Comparison of ENCODE assay signal across 8 mouse cellular contexts in the genomic region with DNA sequence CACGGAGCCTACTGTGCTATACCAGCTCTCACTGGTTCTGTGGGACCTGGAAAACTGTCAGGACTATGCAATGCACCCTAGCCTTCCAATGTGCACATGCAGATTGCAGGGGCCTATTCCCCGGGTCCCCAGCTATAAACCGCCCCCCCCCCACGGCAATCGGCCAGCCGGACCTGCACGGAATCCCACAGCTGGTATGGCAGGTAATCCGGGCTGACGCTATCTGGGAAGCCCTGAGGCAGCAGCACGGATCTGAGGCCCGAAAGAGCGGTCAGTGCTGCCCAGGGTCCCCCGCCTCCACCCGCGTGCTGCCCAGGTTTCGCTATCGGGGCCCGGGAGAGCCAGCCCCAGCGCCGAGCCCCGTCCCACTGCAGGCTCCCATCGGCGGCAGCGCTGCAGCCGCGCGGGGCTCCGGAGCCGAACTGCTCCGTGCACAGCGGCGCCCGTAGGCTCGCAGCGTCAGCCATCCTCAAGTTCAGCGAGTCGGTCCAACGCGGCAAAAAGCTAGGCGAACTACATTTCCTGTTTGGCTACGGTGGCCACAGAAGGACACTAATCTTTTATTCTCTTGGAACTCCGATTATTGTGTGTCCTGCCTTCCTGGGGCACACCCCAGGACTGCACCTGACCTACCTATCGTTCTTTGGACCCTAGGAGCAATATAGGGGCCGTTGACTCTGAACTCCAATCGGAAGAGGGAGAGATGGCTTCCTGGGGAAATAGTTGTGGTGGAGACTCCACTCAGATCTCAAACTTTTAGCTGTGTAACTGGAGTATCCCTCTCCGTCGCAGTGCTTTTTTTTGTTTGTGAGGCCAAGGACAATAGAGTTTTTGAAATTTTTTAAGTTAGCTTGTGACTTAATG. TPM values are rescaled to one million over a fixed set of nuclear protein-coding genes. Genes with fewer than 3 reads are reported as not detected.
A peak's percentile ranks its signal among the peaks of the same experiment; 100 is the strongest.
DNase-seq lines count a peak whose midpoint lies in the region; ATAC-seq and TF ChIP-seq lines count a peak whose summit lies in the region.

A gene (minus strand): TSS at position 554 of the 864 bp plus-strand sequence.

- H3K4me2 ChIP-seq in heart, embryonic 13.5 days, result peak within 1 kb of the TSS; percentile 90
- peak within 1 kb of the TSS; percentile 95 for H3K4me2 ChIP-seq in liver, embryonic 11.5 days
- peak within 1 kb of the TSS; percentile 95 for H3K4me2 ChIP-seq in myocyte (ENCODE audit: low read depth)

- H3K4me1 ChIP-seq in erythroblast, embryonic 14.5 days (ENCODE audit: control insufficient read depth), result peaks cover 92% of the 10 kb centered on the region
- peaks cover 18% of the 10 kb centered on the region for H3K4me1 ChIP-seq in heart, embryonic 13.5 days
- peaks cover 38% of the 10 kb centered on the region for H3K4me1 ChIP-seq in liver, embryonic 11.5 days (replicated peaks; ENCODE audit: control insufficient read depth, insufficient read depth, low read length)

- H3K27me3 ChIP-seq in C2C12 (ENCODE audit: control insufficient read depth, insufficient read depth, insufficient read length) (no peaks in the 10 kb centered on the region), myocyte (ENCODE audit: control insufficient read depth, insufficient read depth, insufficient read length) (no peaks in the 10 kb centered on the region)
- no peaks in the 10 kb centered on the region for H3K27me3 ChIP-seq in erythroblast, embryonic 14.5 days (ENCODE audit: control insufficient read depth)
- H3K27me3 ChIP-seq in heart, embryonic 13.5 days (replicated peaks), result no peaks in the 10 kb centered on the region
- no peaks in the 10 kb centered on the region for H3K27me3 ChIP-seq in liver, embryonic 11.5 days (replicated peaks; ENCODE audit: control insufficient read depth, insufficient read depth, low read length)

- 2% methylated on average over 47 of the region's 47 CpGs for WGBS in heart, embryonic 13.5 days
- WGBS in liver, embryonic 11.5 days, result 1% methylated on average over 47 of the region's 47 CpGs

- peaks cover 3% of the 10 kb centered on the region for H3K79me3 ChIP-seq in C2C12 (ENCODE audit: low read depth)

- no peaks in the 10 kb centered on the region for H3K9me3 ChIP-seq in erythroblast, embryonic 14.5 days (ENCODE audit: control insufficient read depth, low read length)
- H3K9me3 ChIP-seq in heart, embryonic 13.5 days, result no peaks in the 10 kb centered on the region
- no peaks in the 10 kb centered on the region for H3K9me3 ChIP-seq in liver, embryonic 11.5 days (ENCODE audit: control insufficient read depth, low read length)

- peak; percentile 93 for DNase-seq in brain, adult 2 months (ENCODE audit: low read depth, low spot score)
- DNase-seq in kidney, postnatal 10 days, result peak; percentile 83
- peak; percentile 78 for DNase-seq in liver, embryonic 11.5 days (ENCODE audit: low spot score)
- peak; percentile 74 to 85 for DNase-seq in spleen, postnatal 4 days (ENCODE audit: low spot score in 2 of 2)

- peak; percentile 43; the same call in 1 of the 2 replicates for ATAC-seq in heart, embryonic 13.5 days (ENCODE audit: extremely low read depth, insufficient number of reproducible peaks, low FRiP score, low TSS enrichment)
- peak; percentile 59 for ATAC-seq in liver, embryonic 11.5 days (replicated peaks; ENCODE audit: low FRiP score)

- H3K4me3 ChIP-seq in C2C12 (ENCODE audit: insufficient read depth, poor library complexity, severe bottlenecking), result peak within 1 kb of the TSS; percentile 44
- peak within 1 kb of the TSS; percentile 97 for H3K4me3 ChIP-seq in erythroblast, embryonic 14.5 days (replicated peaks)
- peak within 1 kb of the TSS; percentile 76 for H3K4me3 ChIP-seq in heart, embryonic 13.5 days
- peak within 1 kb of the TSS; percentile 84 for H3K4me3 ChIP-seq in liver, embryonic 11.5 days (ENCODE audit: low read depth, low read length)
- peak within 1 kb of the TSS; percentile 50 for H3K4me3 ChIP-seq in myocyte

- peak; percentile 68 for TF ChIP-seq POLR2A in myocyte (IDR thresholded peaks at IDR 0.05; ENCODE audit: insufficient read length, low read depth)

- no peaks in the 10 kb centered on the region for H3K36me3 ChIP-seq in C2C12 (ENCODE audit: control insufficient read depth, insufficient read depth)
- H3K36me3 ChIP-seq in erythroblast, embryonic 14.5 days (ENCODE audit: control insufficient read depth), result peaks cover 52% of the 10 kb centered on the region
- H3K36me3 ChIP-seq in heart, embryonic 13.5 days, result peaks cover 11% of the 10 kb centered on the region; the same call in 1 of the 2 replicates
- H3K36me3 ChIP-seq in liver, embryonic 11.5 days (ENCODE audit: control insufficient read depth, insufficient read depth, low read length), result 0 out of 2 replicates have a peak, but pooled peaks cover 3% of the 10 kb centered on the region
- no peaks in the 10 kb centered on the region for H3K36me3 ChIP-seq in myocyte (ENCODE audit: control insufficient read depth, insufficient read depth)

- H3K27ac ChIP-seq in heart, embryonic 13.5 days (replicated peaks), result peak within 1 kb of the TSS; percentile 61
- H3K27ac ChIP-seq in liver, embryonic 11.5 days (ENCODE audit: low read depth, low read length), result peak within 1 kb of the TSS; percentile 83

- H3K79me2 ChIP-seq in C2C12 (ENCODE audit: control insufficient read depth, insufficient read depth) (peaks cover 5% of the 10 kb centered on the region), myocyte (ENCODE audit: control insufficient read depth, insufficient read depth) (no peaks in the 10 kb centered on the region)

- peak within 1 kb of the TSS; percentile 93 for H3ac ChIP-seq in C2C12 (ENCODE audit: control insufficient read depth, insufficient read length, low read depth)
- H3ac ChIP-seq in myocyte (ENCODE audit: control insufficient read depth, insufficient read length), result peak within 1 kb of the TSS; percentile 12

- TF ChIP-seq CTCF in C2C12 (IDR thresholded peaks at IDR 0.05; ENCODE audit: control insufficient read depth, insufficient read depth, insufficient read length), result no peak

- H3K9ac ChIP-seq in heart, embryonic 13.5 days, result peak within 1 kb of the TSS; percentile 87
- peak within 1 kb of the TSS; percentile 98 for H3K9ac ChIP-seq in liver, embryonic 11.5 days (ENCODE audit: low read depth, low read length)

TF ChIP-seq in C2C12, 6 proteins besides CTCF, POLR2A, EP300 and RAD21:
- peak; percentile 19 for TF ChIP-seq MAX (IDR thresholded peaks at IDR 0.05)
- TF ChIP-seq MYOD1 (IDR thresholded peaks at IDR 0.05; ENCODE audit: control insufficient read depth, insufficient read length, low read depth), result no peak
- TF ChIP-seq CEBPB (IDR thresholded peaks at IDR 0.05; ENCODE audit: low read depth), result no peak

TF ChIP-seq in myocyte, 11 proteins besides CTCF, POLR2A, EP300 and RAD21:
- no peak for TF ChIP-seq REST (IDR thresholded peaks at IDR 0.05; ENCODE audit: insufficient read depth, insufficient read length)
- TF ChIP-seq POLR2AphosphoS2 (IDR thresholded peaks at IDR 0.05; ENCODE audit: insufficient read length, low read depth), result peak; percentile 53

RNA-seq across cellular contexts. Expression of the gene that starts here (rescaled TPM):
- polyA plus RNA-seq in C2C12 (2012; fragmentation: generic; extraction: Trizol), result 13.3 TPM
- 7.3 and 9.0 TPM in 2 replicates for polyA plus RNA-seq in erythroblast, embryonic 14.5 days (2012)
- polyA plus RNA-seq in heart, embryonic 13.5 days (2015; fragmentation: Nextera tagmentation; extraction: Ambion mirVana), result 16.6 and 17.3 TPM in 2 replicates
- polyA plus RNA-seq in liver, embryonic 11.5 days (2014; fragmentation: Nextera tagmentation; extraction: Ambion mirVana), result 38.2 and 42.3 TPM in 2 replicates
- 10.9 TPM for polyA plus RNA-seq in myocyte (2012; fragmentation: generic; extraction: Trizol)

Comparison
In these comparisons a context has a peak if more than half of its experiments do, and no peak if none do; other contexts are left out.
1. Peak in every context shown above with its lines: DNase-seq, ATAC-seq, H3K4me3 ChIP-seq and H3K27ac ChIP-seq.
2. H3K4me3 ChIP-seq: peak in every context shown above with its lines; median percentile 97 in erythroblast, embryonic 14.5 days; 84 in liver, embryonic 11.5 days; 76 in heart, embryonic 13.5 days; 50 in myocyte; 44 in C2C12.